Mouse (Mus musculus) heart, embryonic 10.5 days (tissue): ENCODE data around the gene Tomm40. TPM values are rescaled to one million over a fixed set of nuclear protein-coding genes. Genes with fewer than 3 reads are reported as not detected.

ENCODE experiments used
- DNase-seq: peaks from one replicate; pipeline ENCODE4 v3.0.0-alpha.2; 2017; ENCODE audit warnings: low spot score
- H3K27ac ChIP-seq: fragments of 300-500 bp; sonication (generic); 2 replicates; pipeline ENCODE4 v1.5.1; 2016; ENCODE audit warnings: mild to moderate bottlenecking
- H3K27me3 ChIP-seq: fragments of 300-500 bp; sonication (generic); 2 replicates; pipeline ENCODE4 v1.6.1; 2016; ENCODE audit warnings: mild to moderate bottlenecking; ENCODE audit not compliant: poor library complexity, insufficient read depth, severe bottlenecking
- H3K36me3 ChIP-seq: fragments of 300-500 bp; sonication (generic); 2 replicates; pipeline ENCODE4 v1.6.1; 2016; ENCODE audit warnings: mild to moderate bottlenecking, moderate library complexity
- H3K4me1 ChIP-seq: fragments of 300-500 bp; sonication (generic); 2 replicates; pipeline ENCODE4 v1.6.1; 2016; ENCODE audit warnings: mild to moderate bottlenecking
- H3K4me3 ChIP-seq: fragments of 300-500 bp; sonication (generic); 2 replicates; pipeline ENCODE4 v1.5.1; 2016; ENCODE audit warnings: mild to moderate bottlenecking, moderate library complexity
- H3K9me3 ChIP-seq: fragments of 300-500 bp; sonication (generic); 2 replicates; pipeline ENCODE4 v1.6.1; 2016; ENCODE audit warnings: mild to moderate bottlenecking, moderate library complexity
- WGBS: fragments of 180-500 bp; shearing (Covaris S2); methylation state at CpG from one replicate; pipeline ENCODE4 v1.1.7; 2016; 5-methylcytosine and 5-hydroxymethylcytosine counted together
- polyA plus RNA-seq: library from polyadenylated mRNA; unstranded; fragments of >200 nt; fragmentation: Nextera tagmentation; extraction: Ambion mirVana; gene quantifications from 2 replicates; pipeline ENCODE4 v1.2.1, GENCODE M21; 2016

Gene Tomm40
- 237 and 260 TPM in 2 replicates for polyA plus RNA-seq

DNA sequence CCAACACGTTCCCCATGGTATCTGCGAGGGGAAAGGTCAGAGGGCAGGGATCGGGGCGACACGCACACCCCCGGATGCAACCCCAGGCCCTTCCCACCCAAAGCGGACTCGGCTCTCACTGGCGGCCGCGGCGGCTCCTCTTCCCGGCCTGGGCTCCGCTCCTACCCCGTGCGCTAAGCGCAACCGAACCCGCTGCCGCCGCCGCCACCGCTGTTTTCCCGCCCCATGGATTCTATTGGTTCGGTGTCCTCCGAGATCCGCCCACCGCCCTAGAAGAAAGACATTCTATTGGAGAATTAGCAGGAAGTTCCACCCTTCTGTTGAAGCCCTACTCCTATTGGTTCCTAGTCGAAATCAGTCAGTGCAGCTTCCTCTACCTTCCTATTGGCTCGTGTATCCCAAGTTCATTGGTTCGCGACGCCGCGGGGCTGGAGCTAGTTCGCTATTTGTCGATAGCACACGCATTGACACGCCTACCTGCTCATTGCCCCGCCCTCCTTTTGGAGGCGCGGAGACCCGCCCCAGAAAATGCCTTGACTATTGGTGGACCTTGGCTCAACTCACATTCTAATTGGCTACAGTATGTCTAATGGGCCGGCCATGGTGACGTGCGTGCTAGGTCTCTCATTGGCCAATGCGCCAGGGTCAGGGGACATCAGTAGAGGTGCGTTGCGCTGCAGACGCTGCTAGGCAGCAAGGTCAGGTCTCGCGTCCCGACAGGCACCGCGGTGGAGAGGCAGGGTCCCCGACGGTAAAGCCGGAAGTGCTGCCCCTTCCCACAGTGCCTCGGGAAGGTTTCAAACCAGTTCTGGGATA, at the start of gene Tomm40:
Gene Tomm40 (minus strand): TSS at position 200 of the 816 bp plus-strand sequence.
- peaks cover 66% of the 10 kb centered on the region for H3K36me3 ChIP-seq
- no peaks in the 10 kb centered on the region for H3K27me3 ChIP-seq
- 0 out of 2 replicates have a peak, but pooled peaks cover under 1% of the 10 kb centered on the region for H3K9me3 ChIP-seq
- H3K27ac ChIP-seq: peak within 1 kb of the TSS; percentile 96
- under 1% methylated on average over 59 of the region's 59 CpGs for WGBS
- H3K4me3 ChIP-seq: peak within 1 kb of the TSS; percentile 100
- peak; percentile 100 for DNase-seq
- peaks cover 21% of the 10 kb centered on the region for H3K4me1 ChIP-seq

- Histone ChIP-seq H3K4me1 (peaks cover 45% of the 10 kb centered on the region), H3K27ac (no peak overlapping the region), H3K4me3 (no peak overlapping the region), H3K9me3 (no peaks in the 10 kb centered on the region), H3K36me3 (peaks cover 62% of the 10 kb centered on the region), H3K27me3 (peaks cover 8% of the 10 kb centered on the region; the same call in 1 of the 2 replicates)
- DNase-seq: no peak
- 93% methylated on average over 9 of the region's 9 CpGs for WGBS
Observed at GRCm38 (mm10) chr7:19764581-19764980, 49.3 kb upstream of the Tomm40 start.

DNA sequence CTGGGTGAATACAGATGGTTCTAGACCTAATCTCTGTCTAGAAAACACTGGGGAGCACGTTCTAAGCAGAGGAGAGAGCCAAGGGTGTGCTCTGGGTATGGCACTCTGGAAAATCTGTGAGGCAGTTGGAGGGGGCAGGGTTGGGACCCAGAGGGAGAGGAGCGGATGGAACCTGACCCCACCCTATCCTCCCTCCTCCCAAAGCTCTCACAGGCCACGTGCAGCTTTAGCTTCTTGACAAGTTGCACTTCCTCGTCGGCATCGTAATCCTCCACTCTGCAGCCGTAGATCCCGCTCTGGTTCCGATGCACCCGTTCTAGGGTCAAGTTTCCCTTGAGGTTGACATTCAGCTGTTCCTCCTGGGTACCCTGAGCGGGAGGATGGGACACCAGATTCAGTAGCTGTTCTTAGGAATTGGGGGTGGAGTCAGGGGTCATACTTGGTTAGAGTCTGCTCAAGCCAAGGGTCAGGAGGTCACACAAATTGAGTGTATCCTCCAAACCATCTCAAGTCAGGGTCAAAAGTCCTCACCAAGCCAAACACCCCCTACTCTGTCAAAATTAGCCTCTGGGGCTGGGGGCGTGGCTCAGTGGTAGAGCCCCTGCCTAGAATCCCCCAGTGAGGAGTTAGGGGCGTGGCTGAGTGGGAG, 48.7 kb upstream of the Tomm40 start:
- 80% methylated on average over 13 of the region's 13 CpGs for WGBS
- H3K4me3 ChIP-seq: no peak overlapping the region
- peaks cover 39% of the 10 kb centered on the region for H3K4me1 ChIP-seq
- H3K27ac ChIP-seq: no peak overlapping the region
- H3K36me3 ChIP-seq: peaks cover 68% of the 10 kb centered on the region
- peaks cover 1% of the 10 kb centered on the region; the same call in 1 of the 2 replicates for H3K27me3 ChIP-seq
- H3K9me3 ChIP-seq: no peaks in the 10 kb centered on the region
- DNase-seq: no peak

DNA sequence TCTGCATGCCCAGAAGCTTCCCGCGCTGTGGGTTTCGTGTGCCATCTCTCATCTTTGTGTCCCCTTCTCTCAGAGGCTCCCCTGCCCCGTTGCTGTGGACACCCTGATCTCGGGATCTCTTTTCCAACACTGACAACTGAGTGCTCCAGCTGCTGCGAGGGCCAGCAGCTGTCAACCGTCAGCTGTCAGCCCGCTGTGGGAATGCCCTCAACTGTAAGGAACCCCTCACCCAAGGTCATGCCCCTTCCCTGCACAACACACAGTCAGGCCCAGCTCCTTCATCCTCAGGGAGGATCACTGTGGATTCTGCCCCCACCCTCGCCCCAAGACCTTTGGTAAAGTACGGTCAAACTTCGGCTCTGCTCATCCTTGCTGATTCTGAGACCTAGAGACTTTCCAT, 47.0 kb upstream of the Tomm40 start:
- Histone ChIP-seq H3K4me3 (no peak overlapping the region), H3K9me3 (no peaks in the 10 kb centered on the region), H3K36me3 (peaks cover 82% of the 10 kb centered on the region), H3K4me1 (peaks cover 28% of the 10 kb centered on the region), H3K27ac (peak overlapping the region; percentile 79), H3K27me3 (no peaks in the 10 kb centered on the region)
- DNase-seq: peak; percentile 82
- WGBS: 35% methylated on average over 11 of the region's 11 CpGs

GRCm38 (mm10) chr7:19760021-19760420, 44.8 kb upstream of the Tomm40 start:
- no peak overlapping the region for H3K4me3 ChIP-seq
- H3K27ac ChIP-seq: peak overlapping the region; percentile 60
- H3K4me1 ChIP-seq: peaks cover 47% of the 10 kb centered on the region
- no peak for DNase-seq
- no peaks in the 10 kb centered on the region for H3K27me3 ChIP-seq
- peaks cover 67% of the 10 kb centered on the region for H3K36me3 ChIP-seq
- 84% methylated on average over 13 of the region's 13 CpGs for WGBS
- no peaks in the 10 kb centered on the region for H3K9me3 ChIP-seq

- DNase-seq: no peak
- 85% methylated on average over 13 of the region's 13 CpGs for WGBS
- H3K36me3 ChIP-seq: peaks cover 54% of the 10 kb centered on the region
- H3K27ac ChIP-seq: 0 out of 2 replicates have a peak overlapping the region, but pooled peaks have one; percentile 49
- peaks cover 43% of the 10 kb centered on the region for H3K4me1 ChIP-seq
- H3K9me3 ChIP-seq: no peaks in the 10 kb centered on the region
- H3K4me3 ChIP-seq: no peak overlapping the region
- no peaks in the 10 kb centered on the region for H3K27me3 ChIP-seq
Observed at GRCm38 (mm10) chr7:19758623-19759022, 43.4 kb upstream of the Tomm40 start.

GRCm38 (mm10) chr7:19755851-19756786, 40.9 kb upstream of the Tomm40 start:
- Histone ChIP-seq H3K27me3 (no peaks in the 10 kb centered on the region), H3K36me3 (peaks cover 34% of the 10 kb centered on the region), H3K4me3 (peak overlapping the region; percentile 33), H3K27ac (peak overlapping the region; percentile 82), H3K4me1 (peaks cover 33% of the 10 kb centered on the region), H3K9me3 (no peaks in the 10 kb centered on the region)
- peak; percentile 92 for DNase-seq
- 37% methylated on average over 23 of the region's 24 CpGs for WGBS

DNA sequence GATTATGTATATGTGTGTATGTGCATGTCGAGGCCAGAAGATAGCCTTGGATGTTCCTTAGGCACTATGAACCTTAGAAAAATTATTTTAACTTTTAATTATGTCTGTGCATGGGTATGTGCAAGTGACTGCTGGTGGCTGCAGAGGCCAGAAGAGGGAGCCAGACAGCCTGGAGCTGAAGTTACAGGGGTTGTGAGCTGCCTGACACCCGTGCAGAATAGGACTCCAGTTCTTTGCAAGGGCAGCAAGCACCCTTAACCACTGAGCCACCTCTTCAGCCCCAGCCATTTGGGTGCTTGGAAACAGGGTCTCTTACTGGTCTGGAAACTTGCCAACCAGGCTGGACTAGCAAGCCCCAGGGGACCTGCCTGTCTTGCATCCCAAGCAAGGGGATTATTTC, 39.8 kb upstream of the Tomm40 start:
- Histone ChIP-seq H3K27me3 (no peaks in the 10 kb centered on the region), H3K4me3 (no peak overlapping the region), H3K36me3 (peaks cover 25% of the 10 kb centered on the region), H3K27ac (peak overlapping the region; percentile 82; the same call in 1 of the 2 replicates), H3K4me1 (peaks cover 36% of the 10 kb centered on the region), H3K9me3 (no peaks in the 10 kb centered on the region)
- no peak for DNase-seq
- 82% methylated on average over 2 of the region's 2 CpGs for WGBS

GRCm38 (mm10) chr7:19754065-19754464, 38.8 kb upstream of the Tomm40 start:
- no peaks in the 10 kb centered on the region for H3K27me3 ChIP-seq
- peaks cover 15% of the 10 kb centered on the region for H3K36me3 ChIP-seq
- peaks cover 35% of the 10 kb centered on the region for H3K4me1 ChIP-seq
- no peak for DNase-seq
- no peak overlapping the region for H3K4me3 ChIP-seq
- no peak overlapping the region; the same call in 1 of the 2 replicates for H3K27ac ChIP-seq
- no peaks in the 10 kb centered on the region for H3K9me3 ChIP-seq
- 81% methylated on average over 1 of the region's 1 CpGs for WGBS

GRCm38 (mm10) chr7:19753587-19753986, 38.3 kb upstream of the Tomm40 start:
- no peak for DNase-seq
- H3K27ac ChIP-seq: no peak overlapping the region; the same call in 1 of the 2 replicates
- H3K4me1 ChIP-seq: peaks cover 35% of the 10 kb centered on the region
- H3K27me3 ChIP-seq: no peaks in the 10 kb centered on the region
- H3K9me3 ChIP-seq: no peaks in the 10 kb centered on the region
- whole genome bisulfite sequencing: 79% methylated on average over 7 of the region's 7 CpGs
- H3K4me3 ChIP-seq: no peak overlapping the region
- H3K36me3 ChIP-seq: peaks cover 10% of the 10 kb centered on the region

GRCm38 (mm10) chr7:19752652-19753051, 37.4 kb upstream of the Tomm40 start:
- Histone ChIP-seq H3K27me3 (no peaks in the 10 kb centered on the region), H3K4me3 (no peak overlapping the region), H3K9me3 (no peaks in the 10 kb centered on the region), H3K4me1 (peaks cover 42% of the 10 kb centered on the region), H3K27ac (no peak overlapping the region), H3K36me3 (peaks cover under 1% of the 10 kb centered on the region)
- no peak for DNase-seq
- WGBS: 66% methylated on average over 8 of the region's 8 CpGs

- Histone ChIP-seq H3K9me3 (no peaks in the 10 kb centered on the region), H3K36me3 (no peaks in the 10 kb centered on the region), H3K4me1 (peaks cover 49% of the 10 kb centered on the region), H3K4me3 (no peak overlapping the region), H3K27ac (peak overlapping the region; percentile 92), H3K27me3 (no peaks in the 10 kb centered on the region)
- 48% methylated on average over 4 of the region's 4 CpGs for WGBS
- no peak for DNase-seq
Observed at GRCm38 (mm10) chr7:19751070-19751383, 35.8 kb upstream of the Tomm40 start.
